Mouse (Mus musculus) heart, postnatal 0 days (tissue): ENCODE measurements around the gene Pde11a.

Source experiments
- CTCF ChIP-seq: IDR thresholded peaks from 2 replicates; pipeline ENCODE4 v1.5.1; 2016; ENCODE audit warnings: antibody characterized with exemption, control low read depth, low read depth
- EP300 ChIP-seq: IDR thresholded peaks from 2 replicates; pipeline ENCODE4 v1.6.1; 2016; ENCODE audit warnings: antibody characterized with exemption, low read depth

DNA sequence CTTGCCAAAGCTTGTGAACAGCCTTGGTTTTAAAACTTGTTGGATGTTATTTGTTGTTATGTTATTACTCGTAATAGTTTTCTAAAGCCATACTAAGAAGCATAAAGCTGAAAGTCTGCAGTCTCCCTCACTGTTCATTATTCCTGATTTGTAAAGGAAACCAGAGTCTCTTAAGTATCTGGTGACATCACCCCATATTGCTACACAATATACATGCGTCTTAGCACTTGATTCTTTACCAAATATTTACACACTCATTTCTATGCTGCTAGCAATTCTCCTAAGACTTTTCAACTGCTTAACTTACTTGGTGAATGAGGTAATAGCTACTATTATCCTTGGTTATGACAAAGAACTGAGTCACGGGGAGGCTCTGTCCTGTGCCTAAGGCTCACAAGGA lies 278.4 kb downstream of the Pde11a start:
- no peak for TF ChIP-seq CTCF
- no peak for TF ChIP-seq EP300
